Mouse (Mus musculus) neural tube, embryonic 11.5 days (tissue): ENCODE results near the gene Ankrd28. TPM values are rescaled to one million over a fixed set of nuclear protein-coding genes. Genes with fewer than 3 reads are reported as not detected.

Source experiments
- ATAC-seq: fragments of 200-750 bp; cut with Nextera tagmentation; 2 replicates; pipeline ENCODE4 v1.8.0; 2017; ENCODE audit warnings: moderate number of reproducible peaks, mild to moderate bottlenecking, moderate TSS enrichment, moderate library complexity; ENCODE audit not compliant: insufficient read depth, low FRiP score, low TSS enrichment
- DNase-seq: peaks from one replicate; pipeline ENCODE4 v3.0.0-alpha.2; 2015; ENCODE audit warnings: low spot score
- H3K27ac ChIP-seq: fragments of 300-500 bp; sonication (generic); 2 replicates; pipeline ENCODE4 v1.5.1; 2014; ENCODE audit warnings: low read depth, mild to moderate bottlenecking, low read length
- H3K27me3 ChIP-seq: fragments of 300-500 bp; sonication (generic); 2 replicates; pipeline ENCODE4 v1.6.1; 2014; ENCODE audit warnings: mild to moderate bottlenecking, low read length, mixed read lengths; ENCODE audit not compliant: control insufficient read depth, insufficient read depth
- H3K36me3 ChIP-seq: fragments of 300-500 bp; sonication (generic); 2 replicates; pipeline ENCODE4 v1.6.1; 2014; ENCODE audit warnings: mild to moderate bottlenecking, low read length, moderate library complexity, mixed read lengths; ENCODE audit not compliant: control insufficient read depth, insufficient read depth
- H3K4me1 ChIP-seq: fragments of 300-500 bp; sonication (generic); 2 replicates; pipeline ENCODE4 v1.6.1; 2014; ENCODE audit warnings: low read length, mixed read lengths; ENCODE audit not compliant: control insufficient read depth, insufficient read depth
- H3K4me2 ChIP-seq: fragments of 300-500 bp; sonication (generic); 2 replicates; pipeline ENCODE4 v1.6.1; 2014; ENCODE audit warnings: low read depth, mild to moderate bottlenecking, moderate library complexity
- H3K4me3 ChIP-seq: fragments of 300-500 bp; sonication (generic); 2 replicates; pipeline ENCODE4 v1.5.1; 2014; ENCODE audit warnings: low read depth, low read length
- H3K9ac ChIP-seq: fragments of 300-500 bp; sonication (generic); 2 replicates; pipeline ENCODE4 v1.6.1; 2014; ENCODE audit warnings: mild to moderate bottlenecking, low read length
- H3K9me3 ChIP-seq: fragments of 300-500 bp; sonication (generic); 2 replicates; pipeline ENCODE4 v1.6.1; 2016; ENCODE audit warnings: low read length; ENCODE audit not compliant: control insufficient read depth
- WGBS: fragments of 180-500 bp; shearing (Covaris S2); extraction: QIAGEN DNeasy Blood & Tissue Kit; methylation state at CpG from one replicate; pipeline ENCODE4 v1.1.7; 2014; 5-methylcytosine and 5-hydroxymethylcytosine counted together
- polyA plus RNA-seq: library from polyadenylated mRNA; unstranded; fragments of >200 nt; fragmentation: Nextera tagmentation; extraction: Ambion mirVana; gene quantifications from 2 replicates; pipeline ENCODE4 v1.2.1, GENCODE M21; 2014

Ankrd28 gene
- polyA plus RNA-seq, 1 experiment from 2014 or later = 10.2 TPM

- no peak overlapping the region for H3K4me2 ChIP-seq
- no peak for DNase-seq
- H3K27me3 ChIP-seq = no peaks in the 10 kb centered on the region
- H3K4me3 ChIP-seq = no peak overlapping the region
- no peak overlapping the region for H3K27ac ChIP-seq
- H3K36me3 ChIP-seq = peaks cover 3% of the 10 kb centered on the region
- no peak for ATAC-seq
- H3K9ac ChIP-seq = no peak overlapping the region
- no peaks in the 10 kb centered on the region for H3K4me1 ChIP-seq
- no peaks in the 10 kb centered on the region for H3K9me3 ChIP-seq
Measured at GRCm38 (mm10) chr14:31715669-31716068, 114.8 kb downstream of the Ankrd28 start.

GRCm38 (mm10) chr14:31709343-31709742 lies 121.1 kb downstream of the Ankrd28 start:
- H3K4me2 ChIP-seq = no peak overlapping the region
- H3K9ac ChIP-seq = no peak overlapping the region
- H3K4me3 ChIP-seq = no peak overlapping the region
- no peaks in the 10 kb centered on the region for H3K27me3 ChIP-seq
- no peaks in the 10 kb centered on the region for H3K9me3 ChIP-seq
- H3K36me3 ChIP-seq = no peaks in the 10 kb centered on the region
- H3K27ac ChIP-seq = no peak overlapping the region
- no peaks in the 10 kb centered on the region for H3K4me1 ChIP-seq
- 97% methylated on average over 1 of the region's 1 CpGs for WGBS
- DNase-seq (no peak), ATAC-seq (no peak)

- Histone ChIP-seq H3K27ac (no peak overlapping the region), H3K4me2 (no peak overlapping the region), H3K36me3 (no peaks in the 10 kb centered on the region; the same call in 1 of the 2 replicates), H3K4me1 (no peaks in the 10 kb centered on the region), H3K9me3 (no peaks in the 10 kb centered on the region), H3K4me3 (no peak overlapping the region), H3K9ac (no peak overlapping the region), H3K27me3 (no peaks in the 10 kb centered on the region)
- DNase-seq = no peak
- 94% methylated on average over 2 of the region's 2 CpGs for WGBS
- no peak for ATAC-seq
Measured at GRCm38 (mm10) chr14:31700376-31700775, 130.1 kb downstream of the Ankrd28 start.

- Histone ChIP-seq H3K4me3 (no peak overlapping the region), H3K9me3 (no peaks in the 10 kb centered on the region), H3K36me3 (no peaks in the 10 kb centered on the region; the same call in 1 of the 2 replicates), H3K4me1 (no peaks in the 10 kb centered on the region), H3K27ac (no peak overlapping the region), H3K4me2 (no peak overlapping the region), H3K27me3 (no peaks in the 10 kb centered on the region), H3K9ac (no peak overlapping the region)
- ATAC-seq (no peak), DNase-seq (no peak)
- WGBS = 95% methylated on average over 4 of the region's 4 CpGs
Measured at GRCm38 (mm10) chr14:31697755-31698154, 132.7 kb downstream of the Ankrd28 start.

- Histone ChIP-seq H3K9me3 (no peaks in the 10 kb centered on the region), H3K4me1 (no peaks in the 10 kb centered on the region), H3K27ac (no peak overlapping the region), H3K4me2 (no peak overlapping the region), H3K4me3 (no peak overlapping the region), H3K9ac (no peak overlapping the region), H3K36me3 (no peaks in the 10 kb centered on the region; the same call in 1 of the 2 replicates), H3K27me3 (no peaks in the 10 kb centered on the region)
- 97% methylated on average over 3 of the region's 3 CpGs for WGBS
- DNase-seq (no peak), ATAC-seq (no peak)
Measured at GRCm38 (mm10) chr14:31697346-31697745, 133.1 kb downstream of the Ankrd28 start.

GRCm38 (mm10) chr14:31696985-31697303 lies 133.5 kb downstream of the Ankrd28 start:
- Histone ChIP-seq H3K9me3 (no peaks in the 10 kb centered on the region), H3K4me1 (no peaks in the 10 kb centered on the region), H3K4me2 (no peak overlapping the region), H3K4me3 (no peak overlapping the region), H3K27ac (no peak overlapping the region), H3K36me3 (no peaks in the 10 kb centered on the region; the same call in 1 of the 2 replicates), H3K9ac (no peak overlapping the region), H3K27me3 (no peaks in the 10 kb centered on the region)
- no peak for ATAC-seq
- no peak for DNase-seq
- WGBS = 86% methylated on average over 3 of the region's 3 CpGs

- ATAC-seq (no peak), DNase-seq (no peak)
- Histone ChIP-seq H3K27ac (no peak overlapping the region), H3K4me2 (no peak overlapping the region), H3K4me1 (no peaks in the 10 kb centered on the region), H3K9ac (no peak overlapping the region), H3K36me3 (no peaks in the 10 kb centered on the region; the same call in 1 of the 2 replicates), H3K4me3 (no peak overlapping the region), H3K9me3 (no peaks in the 10 kb centered on the region), H3K27me3 (no peaks in the 10 kb centered on the region)
- 87% methylated on average over 9 of the region's 9 CpGs for WGBS
Measured at GRCm38 (mm10) chr14:31696206-31696984, 134.1 kb downstream of the Ankrd28 start.

- Histone ChIP-seq H3K36me3 (no peaks in the 10 kb centered on the region; the same call in 1 of the 2 replicates), H3K27ac (no peak overlapping the region), H3K4me2 (no peak overlapping the region), H3K27me3 (no peaks in the 10 kb centered on the region), H3K9ac (no peak overlapping the region), H3K9me3 (no peaks in the 10 kb centered on the region), H3K4me3 (no peak overlapping the region), H3K4me1 (no peaks in the 10 kb centered on the region)
- 87% methylated on average over 6 of the region's 6 CpGs for WGBS
- DNase-seq = no peak
- no peak for ATAC-seq
Measured at GRCm38 (mm10) chr14:31692536-31692935, 137.9 kb downstream of the Ankrd28 start.

GRCm38 (mm10) chr14:31686231-31686630 lies 144.2 kb downstream of the Ankrd28 start:
- Histone ChIP-seq H3K27ac (no peak overlapping the region), H3K36me3 (no peaks in the 10 kb centered on the region), H3K27me3 (no peaks in the 10 kb centered on the region), H3K4me2 (no peak overlapping the region), H3K9me3 (no peaks in the 10 kb centered on the region), H3K9ac (no peak overlapping the region), H3K4me1 (no peaks in the 10 kb centered on the region), H3K4me3 (no peak overlapping the region)
- no peak for DNase-seq
- no peak for ATAC-seq
- 89% methylated on average over 1 of the region's 1 CpGs for WGBS
